Comparison of ENCODE assay signal across 20 mouse cellular contexts in the genomic region with DNA sequence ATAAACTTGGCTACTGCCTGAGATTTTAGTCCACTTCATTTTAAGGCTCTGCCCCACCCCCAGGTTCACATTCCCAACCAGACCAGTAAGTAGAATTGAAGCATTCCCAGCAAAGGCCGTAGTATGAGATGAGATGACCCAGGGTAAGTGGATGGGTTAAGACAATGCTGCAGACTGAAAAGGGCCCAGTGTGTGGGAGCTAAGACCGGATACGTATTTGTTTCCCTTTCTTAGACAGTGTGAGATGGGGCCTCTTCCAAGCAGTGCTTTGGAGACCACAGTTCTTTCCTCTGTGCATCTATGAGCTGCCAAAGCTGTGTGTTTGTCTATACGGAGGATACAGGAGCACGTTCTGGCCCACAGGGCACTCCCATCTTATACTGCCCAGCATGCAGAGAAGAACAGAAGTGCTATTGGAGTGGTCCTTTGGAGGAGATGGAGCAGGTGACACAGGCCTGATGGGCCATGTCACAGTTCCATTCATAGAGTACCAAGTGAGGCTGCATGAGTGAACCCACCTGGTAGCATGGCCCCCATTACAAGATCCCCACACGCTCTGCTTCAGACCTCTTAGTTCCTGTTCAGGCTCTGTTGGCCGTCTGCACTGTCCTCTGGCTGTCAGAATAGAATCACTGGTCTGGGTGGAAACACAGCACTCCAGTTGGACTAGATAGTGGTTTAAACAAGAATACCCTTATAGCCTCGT.
A peak's percentile ranks its signal among the peaks of the same experiment; 100 is the strongest.
DNase-seq lines count a peak whose midpoint lies in the region; ATAC-seq and TF ChIP-seq lines count a peak whose summit lies in the region.
"Had no signal": no experiment of that assay in that cellular context is flagged by ENCODE, and none has a peak within 500 bp of the region (broad histone marks: within the 10 kb centered on the region; RNA-seq: fewer than 3 reads in every experiment).

No protein-coding gene starts in this region.

- H3K36me3 ChIP-seq in hindbrain, embryonic 10.5 days, result no peaks in the 10 kb centered on the region
- H3K36me3 ChIP-seq in hindbrain, embryonic 16.5 days (ENCODE audit: control insufficient read depth, insufficient read depth, low read length), result no peaks in the 10 kb centered on the region
- H3K36me3 ChIP-seq in liver, postnatal 0 days (replicated peaks; ENCODE audit: insufficient read depth, low read length), result no peaks in the 10 kb centered on the region
- no peaks in the 10 kb centered on the region for H3K36me3 ChIP-seq in liver, embryonic 12.5 days
- no peaks in the 10 kb centered on the region for H3K36me3 ChIP-seq in intestine, embryonic 16.5 days (ENCODE audit: control insufficient read depth, insufficient read depth, low read length)
- H3K36me3 ChIP-seq: embryonic facial prominence, embryonic 13.5 days; heart, embryonic 12.5 days; limb, embryonic 12.5 days; liver, embryonic 15.5 days; midbrain, embryonic 10.5 days had no signal

- TF ChIP-seq CTCF in liver, postnatal 0 days (IDR thresholded peaks at IDR 0.05; ENCODE audit: low read depth), result peak; percentile 4; the same call in 1 of the 2 replicates

- WGBS in hindbrain, embryonic 10.5 days, result 78% methylated on average over 8 of the region's 8 CpGs
- 80% methylated on average over 8 of the region's 8 CpGs for WGBS in hindbrain, embryonic 16.5 days
- WGBS in liver, postnatal 0 days (ENCODE audit: insufficient replicate concordance), result 68% methylated on average over 8 of the region's 8 CpGs
- 57% methylated on average over 8 of the region's 8 CpGs for WGBS in liver, embryonic 12.5 days (ENCODE audit: insufficient replicate concordance)
- 70% methylated on average over 8 of the region's 8 CpGs for WGBS in intestine, embryonic 16.5 days

- DNase-seq in hindbrain, embryonic 10.5 days (ENCODE audit: low spot score), result no peak
- DNase-seq in liver, postnatal 0 days, result no peak
- peak; percentile 6 to 22 for DNase-seq in B cell, adult 2 months
- DNase-seq in layer of hippocampus, postnatal 10 days (ENCODE audit: low spot score in 2 of 2), result no peak
- DNase-seq in thymus, postnatal 36 days, result no peak
- DNase-seq: adrenal gland, adult 8-10 months; cerebellum, adult 9-11 months; retina, postnatal 1 day; thymus, adult 18-20 months had no signal

- H3K27ac ChIP-seq in hindbrain, embryonic 10.5 days, result peak overlapping the region; percentile 35; the same call in 1 of the 2 replicates
- H3K27ac ChIP-seq in hindbrain, embryonic 16.5 days (ENCODE audit: low read depth, low read length), result no peak overlapping the region
- H3K27ac ChIP-seq in liver, postnatal 0 days (ENCODE audit: low read depth), result no peak overlapping the region
- H3K27ac ChIP-seq in liver, embryonic 12.5 days, result no peak overlapping the region
- peak overlapping the region; percentile 50 for H3K27ac ChIP-seq in intestine, embryonic 16.5 days (ENCODE audit: low read length)
- H3K27ac ChIP-seq: embryonic facial prominence, embryonic 13.5 days; liver, embryonic 15.5 days; macrophage; midbrain, embryonic 10.5 days had no signal

- no peaks in the 10 kb centered on the region; the same call in 1 of the 2 replicates for H3K27me3 ChIP-seq in hindbrain, embryonic 10.5 days (ENCODE audit: insufficient read depth, poor library complexity, severe bottlenecking)
- no peaks in the 10 kb centered on the region for H3K27me3 ChIP-seq in hindbrain, embryonic 16.5 days (replicated peaks; ENCODE audit: control insufficient read depth, insufficient read depth, low read length)
- H3K27me3 ChIP-seq in liver, postnatal 0 days (ENCODE audit: insufficient read depth, low read length), result no peaks in the 10 kb centered on the region
- no peaks in the 10 kb centered on the region for H3K27me3 ChIP-seq in liver, embryonic 12.5 days (replicated peaks)
- H3K27me3 ChIP-seq in intestine, embryonic 16.5 days (replicated peaks; ENCODE audit: control insufficient read depth, insufficient read depth, low read length), result no peaks in the 10 kb centered on the region
- H3K27me3 ChIP-seq: embryonic facial prominence, embryonic 13.5 days; heart, embryonic 12.5 days; limb, embryonic 12.5 days; liver, embryonic 15.5 days; Patski had no signal

- TF ChIP-seq EP300 in liver, postnatal 0 days (IDR thresholded peaks at IDR 0.05; ENCODE audit: low read depth), result no peak

- H3K9me3 ChIP-seq in hindbrain, embryonic 10.5 days, result no peaks in the 10 kb centered on the region
- no peaks in the 10 kb centered on the region for H3K9me3 ChIP-seq in hindbrain, embryonic 16.5 days (ENCODE audit: control insufficient read depth, low read length)
- no peaks in the 10 kb centered on the region for H3K9me3 ChIP-seq in liver, postnatal 0 days (ENCODE audit: low read length)
- H3K9me3 ChIP-seq in liver, embryonic 12.5 days (replicated peaks), result no peaks in the 10 kb centered on the region
- H3K9me3 ChIP-seq in intestine, embryonic 16.5 days (ENCODE audit: control insufficient read depth, low read length), result no peaks in the 10 kb centered on the region
- H3K9me3 ChIP-seq: embryonic facial prominence, embryonic 13.5 days; heart, embryonic 12.5 days; limb, embryonic 12.5 days; liver, embryonic 15.5 days; midbrain, embryonic 10.5 days had no signal

- H3K9ac ChIP-seq in hindbrain, embryonic 16.5 days (ENCODE audit: low read depth, low read length), result no peak overlapping the region
- H3K9ac ChIP-seq in liver, postnatal 0 days (replicated peaks), result no peak overlapping the region
- no peak overlapping the region for H3K9ac ChIP-seq in liver, embryonic 12.5 days
- no peak overlapping the region for H3K9ac ChIP-seq in intestine, embryonic 16.5 days (ENCODE audit: low read depth, low read length)
- H3K9ac ChIP-seq: embryonic facial prominence, embryonic 13.5 days; heart, embryonic 12.5 days; limb, embryonic 12.5 days; liver, embryonic 15.5 days had no signal

- ATAC-seq in hindbrain, embryonic 16.5 days, result no peak
- no peak for ATAC-seq in liver, postnatal 0 days
- no peak for ATAC-seq in liver, embryonic 12.5 days
- ATAC-seq in intestine, embryonic 16.5 days, result peak; percentile 49
- ATAC-seq: forebrain, embryonic 14.5 days; Patski had no signal

- peaks cover 16% of the 10 kb centered on the region for H3K4me1 ChIP-seq in hindbrain, embryonic 10.5 days (replicated peaks)
- H3K4me1 ChIP-seq in hindbrain, embryonic 16.5 days (ENCODE audit: control insufficient read depth, insufficient read depth, low read depth, low read length), result no peaks in the 10 kb centered on the region
- H3K4me1 ChIP-seq in liver, postnatal 0 days (ENCODE audit: insufficient read depth), result 0 out of 2 replicates have a peak, but pooled peaks cover 8% of the 10 kb centered on the region
- H3K4me1 ChIP-seq in liver, embryonic 12.5 days, result peaks cover 5% of the 10 kb centered on the region; the same call in 1 of the 2 replicates
- peaks cover 31% of the 10 kb centered on the region for H3K4me1 ChIP-seq in intestine, embryonic 16.5 days (ENCODE audit: control insufficient read depth, insufficient read depth, low read length)
- H3K4me1 ChIP-seq: liver, embryonic 15.5 days had no signal

- H3K4me2 ChIP-seq in hindbrain, embryonic 16.5 days (ENCODE audit: low read length), result no peak overlapping the region
- no peak overlapping the region for H3K4me2 ChIP-seq in liver, postnatal 0 days (ENCODE audit: low read depth, low read length)
- no peak overlapping the region for H3K4me2 ChIP-seq in liver, embryonic 12.5 days
- no peak overlapping the region for H3K4me2 ChIP-seq in intestine, embryonic 16.5 days (ENCODE audit: low read depth, low read length)
- H3K4me2 ChIP-seq: embryonic facial prominence, embryonic 13.5 days; heart, embryonic 12.5 days; limb, embryonic 12.5 days; liver, embryonic 15.5 days had no signal

- no peak overlapping the region for H3K4me3 ChIP-seq in hindbrain, embryonic 10.5 days
- H3K4me3 ChIP-seq in hindbrain, embryonic 16.5 days (ENCODE audit: low read length), result no peak overlapping the region
- H3K4me3 ChIP-seq in liver, postnatal 0 days (ENCODE audit: low read depth, low read length), result no peak overlapping the region
- H3K4me3 ChIP-seq in liver, embryonic 12.5 days, result no peak overlapping the region
- no peak overlapping the region for H3K4me3 ChIP-seq in intestine, embryonic 16.5 days (ENCODE audit: low read length)
- H3K4me3 ChIP-seq: embryonic facial prominence, embryonic 13.5 days; heart, embryonic 12.5 days; limb, embryonic 12.5 days; liver, embryonic 15.5 days; midbrain, embryonic 10.5 days had no signal

Comparison
In these comparisons a context has a peak if more than half of its experiments do, and no peak if none do; other contexts are left out.
1. H3K27ac ChIP-seq: peak in hindbrain, embryonic 10.5 days (single experiment) and intestine, embryonic 16.5 days (single experiment); none in hindbrain, embryonic 16.5 days (single experiment), liver, postnatal 0 days (single experiment) and liver, embryonic 12.5 days (single experiment).
2. DNase-seq: peak in B cell, adult 2 months (2 of 2); none in hindbrain, embryonic 10.5 days (single experiment), liver, postnatal 0 days (single experiment), layer of hippocampus, postnatal 10 days (0 of 2) and thymus, postnatal 36 days (0 of 2).